Mouse (Mus musculus): ENCODE results near the gene Prdm12.
A peak's percentile ranks its signal among the peaks of the same experiment; 100 is the strongest.

The Prdm12 gene

DNA sequence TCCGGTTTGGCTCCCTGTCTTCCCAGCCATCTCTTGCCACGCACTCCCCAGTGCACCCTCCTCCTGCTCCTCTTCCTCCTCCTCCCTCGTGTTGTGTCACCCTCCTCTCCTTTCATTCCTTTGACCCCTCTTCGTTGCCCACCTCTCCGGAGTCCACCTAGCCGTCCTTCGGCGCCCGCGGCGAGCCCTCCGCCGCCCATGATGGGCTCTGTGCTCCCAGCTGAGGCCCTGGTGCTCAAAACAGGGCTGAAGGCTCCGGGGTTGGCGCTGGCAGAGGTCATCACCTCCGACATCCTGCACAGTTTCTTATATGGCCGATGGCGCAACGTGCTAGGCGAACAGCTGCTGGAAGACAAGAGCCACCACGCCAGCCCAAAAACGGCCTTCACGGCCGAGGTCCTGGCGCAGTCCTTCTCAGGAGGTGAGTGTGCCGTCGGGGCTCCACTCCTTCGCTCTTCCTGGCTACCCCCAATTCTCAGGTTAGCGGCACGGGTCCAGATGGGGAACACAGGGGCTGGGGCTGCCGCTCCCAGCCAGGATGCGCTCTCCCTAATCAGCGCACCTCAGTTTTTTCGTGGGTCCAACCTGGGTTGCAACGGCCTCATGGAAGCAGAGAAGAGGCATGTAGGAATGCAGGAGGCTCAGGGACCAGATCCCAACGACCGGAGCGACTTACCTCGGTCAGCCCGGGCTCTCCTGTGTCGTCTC is at the start of gene Prdm12:
Prdm12 (plus strand) TSS at position 137 of the 708 bp plus-strand sequence.
- DNase-seq = no peak

DNA sequence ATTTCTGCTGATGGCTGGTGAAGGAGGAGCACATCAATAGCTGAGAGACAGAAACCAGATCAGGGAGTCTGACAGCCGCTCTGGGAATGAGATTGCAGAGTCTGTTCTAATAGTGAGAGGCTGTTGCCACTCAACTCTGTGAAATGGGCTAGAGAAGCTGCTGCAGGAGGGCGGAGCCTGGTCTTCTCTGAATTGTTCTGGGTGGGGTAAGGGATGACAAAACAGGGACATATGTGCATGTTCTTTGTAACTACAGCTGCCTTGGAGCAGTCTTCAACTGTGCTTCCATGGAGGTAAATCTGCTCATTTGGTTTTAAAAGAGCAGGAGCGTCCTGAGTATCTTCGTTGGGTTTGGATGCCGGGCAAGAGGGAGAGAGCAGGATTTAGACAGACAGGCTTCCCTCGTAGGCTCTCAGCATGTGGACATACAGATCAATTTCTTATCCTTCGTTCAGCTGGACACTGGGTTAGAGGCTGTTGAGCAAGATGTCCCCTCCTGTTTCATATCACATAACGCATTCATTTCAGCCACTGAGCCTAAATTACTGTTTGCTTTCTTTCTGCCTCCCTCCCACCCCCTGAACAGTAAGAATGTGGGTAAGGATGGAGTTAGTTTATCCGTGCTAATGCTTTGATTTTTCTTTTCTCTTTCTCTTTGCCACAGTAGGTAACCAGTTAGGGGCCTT is 47.9 kb upstream of the Prdm12 start:
- peak; percentile 11 for DNase-seq

GRCm38 (mm10) chr2:31607555-31607954 is 32.3 kb upstream of the Prdm12 start:
- no peak for DNase-seq

GRCm38 (mm10) chr2:31609859-31610261 is 30.0 kb upstream of the Prdm12 start:
- DNase-seq = no peak

- DNase-seq = no peak
Measured at GRCm38 (mm10) chr2:31610922-31611321, 28.9 kb upstream of the Prdm12 start.

- no peak for DNase-seq
Measured at GRCm38 (mm10) chr2:31611400-31611799, 28.4 kb upstream of the Prdm12 start.

DNA sequence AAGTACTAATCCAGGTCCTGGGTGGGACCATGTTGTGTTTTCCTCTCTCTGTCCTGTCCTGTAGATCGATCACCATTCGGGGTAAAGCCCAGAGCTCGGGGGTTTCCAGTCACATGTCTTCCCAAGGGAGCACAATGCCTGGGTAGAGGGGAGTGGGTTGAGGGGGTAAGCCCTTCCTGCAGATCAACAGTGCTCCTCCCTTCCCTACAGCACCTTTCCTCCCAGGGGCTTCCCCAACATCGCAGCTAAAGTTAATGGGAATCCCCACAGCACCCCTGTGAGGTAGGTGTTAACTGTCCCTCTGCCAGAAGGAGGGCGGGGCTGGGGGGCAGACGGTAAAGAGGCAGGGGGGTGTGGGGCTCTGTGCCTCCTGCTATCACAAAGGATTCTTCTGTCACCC is 27.2 kb upstream of the Prdm12 start:
- DNase-seq = no peak

DNA sequence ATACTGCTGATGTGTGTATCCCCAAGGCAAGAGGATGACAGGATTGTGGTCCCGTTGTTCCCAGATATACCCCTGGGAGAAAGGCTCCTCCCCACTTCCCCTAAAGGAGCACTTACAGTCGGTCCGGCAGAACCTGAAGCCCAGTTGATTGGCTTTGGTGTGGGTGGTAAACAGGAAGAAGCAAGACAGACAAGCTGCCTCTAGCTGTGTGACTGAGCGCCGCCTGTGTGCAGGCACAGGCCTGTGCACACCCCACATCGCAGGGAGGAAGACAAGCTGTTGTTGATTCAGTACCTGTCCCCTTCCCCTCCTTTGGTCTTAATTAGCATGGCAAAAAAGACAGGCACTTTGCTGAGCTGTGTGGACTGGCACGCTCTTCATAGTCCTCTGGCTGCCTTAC is 26.1 kb upstream of the Prdm12 start:
- DNase-seq = no peak

GRCm38 (mm10) chr2:31618484-31619161 is 21.2 kb upstream of the Prdm12 start:
- DNase-seq = no peak

DNA sequence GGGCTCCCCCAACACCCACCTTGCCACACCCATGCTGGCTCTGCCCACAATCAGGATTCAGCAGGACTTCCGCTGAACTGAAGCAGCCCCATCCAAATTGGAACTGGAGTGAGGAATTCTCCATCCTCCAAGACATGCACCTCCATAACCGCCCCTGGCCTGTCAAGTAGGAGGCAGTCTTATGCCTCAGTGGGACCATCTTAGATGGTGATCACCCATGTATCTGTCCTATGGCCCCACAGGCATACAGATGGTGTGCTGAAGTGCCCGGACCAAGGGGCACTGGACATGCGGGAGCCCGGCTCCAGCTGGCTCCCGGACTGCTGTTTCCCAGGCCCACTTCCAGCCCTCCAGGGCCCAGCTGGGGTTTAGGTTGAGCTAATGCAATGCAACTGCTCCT is 20.6 kb upstream of the Prdm12 start:
- DNase-seq = no peak

DNA sequence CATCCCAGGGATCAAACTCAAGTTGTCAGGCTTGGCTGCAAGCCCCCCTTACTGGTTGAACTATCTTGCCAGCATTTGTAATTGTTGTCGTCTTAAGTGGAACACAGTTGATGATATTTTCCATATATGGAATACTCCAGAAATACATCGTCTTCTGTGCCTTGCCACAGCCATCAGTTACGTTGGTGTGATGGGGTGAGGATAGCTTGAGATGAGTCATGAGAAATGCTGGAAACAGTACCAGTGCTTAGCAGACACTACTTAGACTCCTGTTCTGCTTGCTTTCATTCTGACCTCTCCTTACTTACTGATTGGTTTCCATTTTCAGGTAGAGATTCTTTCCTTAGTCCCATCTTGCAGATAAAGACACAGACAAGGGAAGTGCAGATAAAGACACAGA is 6.3 kb upstream of the Prdm12 start:
- no peak for DNase-seq

GRCm38 (mm10) chr2:31635281-31636137 is 4.3 kb upstream of the Prdm12 start:
- DNase-seq = no peak

GRCm38 (mm10) chr2:31636138-31636741 is 3.6 kb upstream of the Prdm12 start:
- no peak for DNase-seq

DNA sequence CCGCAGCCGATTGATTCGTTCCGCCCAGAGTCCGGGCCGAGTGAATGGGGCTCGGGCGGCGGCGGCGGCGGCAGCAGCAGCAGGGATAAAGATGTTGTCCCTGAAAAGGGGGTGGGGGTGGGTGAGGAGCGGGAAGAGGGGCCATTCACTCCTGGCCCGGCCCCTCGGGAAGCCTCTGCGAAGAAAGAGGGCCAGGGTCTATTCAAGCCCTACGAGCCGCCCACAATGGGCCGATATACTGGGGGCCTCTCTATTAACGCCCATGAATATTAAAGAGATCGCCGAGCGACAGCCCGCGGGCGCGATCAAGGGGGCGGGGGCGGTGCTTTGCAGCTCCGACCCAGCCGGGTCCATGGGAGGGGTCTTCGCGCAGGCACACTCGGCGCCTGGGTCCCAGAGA is 3.1 kb upstream of the Prdm12 start:
- DNase-seq = no peak

- no peak for DNase-seq
Measured at GRCm38 (mm10) chr2:31637311-31637710, 2.5 kb upstream of the Prdm12 start.

DNA sequence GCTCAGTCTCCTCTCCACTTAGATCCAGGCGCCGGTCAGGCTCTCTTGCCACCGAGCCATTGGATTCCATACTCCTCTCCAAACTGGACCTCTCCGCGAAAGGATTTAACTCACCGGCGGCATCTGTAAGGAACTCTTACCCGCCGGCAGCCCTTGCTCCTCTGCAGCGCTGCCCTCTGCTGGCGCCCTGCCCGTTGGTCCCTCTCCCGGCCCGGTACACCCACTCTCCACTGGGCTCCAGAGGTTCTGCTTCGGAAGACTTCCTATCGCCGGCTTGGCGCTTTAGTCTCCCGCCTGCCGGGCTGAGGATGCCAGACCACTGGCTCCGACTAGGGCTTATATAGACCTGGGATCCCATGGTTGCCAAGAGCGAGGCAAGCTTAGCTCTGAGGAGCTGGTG is 2.0 kb upstream of the Prdm12 start:
- DNase-seq = peak; percentile 53

DNA sequence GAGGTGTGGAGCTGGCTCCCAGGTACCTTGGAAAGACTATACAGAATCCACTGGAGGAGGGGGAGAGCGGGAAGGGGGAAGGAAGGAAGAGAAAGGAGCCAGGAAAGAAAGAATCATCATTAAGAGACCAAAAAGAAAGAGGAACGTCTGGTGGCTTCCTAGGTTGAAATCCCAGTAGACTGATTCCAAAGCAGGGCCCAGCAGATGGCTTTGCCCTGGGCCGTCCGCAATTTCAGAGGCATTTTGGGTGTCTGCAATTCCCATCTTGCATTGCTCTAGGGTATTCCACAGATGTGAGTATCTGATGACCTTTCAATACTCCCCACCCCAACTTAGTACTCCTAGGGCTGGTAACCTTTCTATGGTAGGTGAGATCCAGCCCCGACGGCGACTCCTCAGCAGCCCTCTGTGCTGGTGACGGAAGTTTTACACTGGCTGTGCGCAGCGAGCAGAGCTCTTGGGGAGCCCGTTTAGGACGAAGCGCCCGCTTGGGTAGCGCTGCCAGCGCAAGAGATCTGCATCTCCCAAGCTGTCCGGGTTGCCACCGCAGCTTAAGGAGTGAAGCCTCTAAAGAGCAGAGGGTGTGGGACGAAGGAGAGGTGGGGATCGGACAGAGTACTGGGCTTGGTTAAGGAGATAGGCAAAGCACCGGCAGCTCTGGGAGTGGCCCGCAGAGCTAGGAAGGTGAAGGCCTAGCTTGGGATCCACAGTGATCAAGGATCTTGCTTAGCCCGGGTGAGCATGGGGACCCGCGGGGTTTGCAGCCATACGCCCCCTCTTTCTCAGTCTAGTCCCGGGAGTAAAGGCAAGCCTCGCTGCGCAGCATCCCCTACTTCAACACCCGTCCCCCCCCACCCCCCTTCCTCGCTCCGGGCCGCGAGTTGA is 1.0 kb upstream of the Prdm12 start:
- DNase-seq = no peak

DNA sequence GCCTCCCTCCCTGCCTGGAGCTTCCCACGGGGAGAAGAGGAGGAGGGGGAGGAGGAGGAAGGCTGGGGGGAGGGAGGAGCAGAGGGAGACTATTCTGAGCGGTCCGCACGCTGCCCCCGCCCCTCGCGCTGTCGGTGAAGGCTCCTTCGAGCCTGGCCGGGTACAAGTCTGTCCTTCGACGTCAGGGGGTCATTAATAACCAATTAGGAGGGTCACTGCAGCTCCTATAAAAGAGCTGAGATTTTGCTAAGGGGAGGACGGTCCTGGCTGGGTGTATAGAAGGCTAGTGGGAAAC is 424 bp upstream of the Prdm12 start:
- DNase-seq = no peak

DNA sequence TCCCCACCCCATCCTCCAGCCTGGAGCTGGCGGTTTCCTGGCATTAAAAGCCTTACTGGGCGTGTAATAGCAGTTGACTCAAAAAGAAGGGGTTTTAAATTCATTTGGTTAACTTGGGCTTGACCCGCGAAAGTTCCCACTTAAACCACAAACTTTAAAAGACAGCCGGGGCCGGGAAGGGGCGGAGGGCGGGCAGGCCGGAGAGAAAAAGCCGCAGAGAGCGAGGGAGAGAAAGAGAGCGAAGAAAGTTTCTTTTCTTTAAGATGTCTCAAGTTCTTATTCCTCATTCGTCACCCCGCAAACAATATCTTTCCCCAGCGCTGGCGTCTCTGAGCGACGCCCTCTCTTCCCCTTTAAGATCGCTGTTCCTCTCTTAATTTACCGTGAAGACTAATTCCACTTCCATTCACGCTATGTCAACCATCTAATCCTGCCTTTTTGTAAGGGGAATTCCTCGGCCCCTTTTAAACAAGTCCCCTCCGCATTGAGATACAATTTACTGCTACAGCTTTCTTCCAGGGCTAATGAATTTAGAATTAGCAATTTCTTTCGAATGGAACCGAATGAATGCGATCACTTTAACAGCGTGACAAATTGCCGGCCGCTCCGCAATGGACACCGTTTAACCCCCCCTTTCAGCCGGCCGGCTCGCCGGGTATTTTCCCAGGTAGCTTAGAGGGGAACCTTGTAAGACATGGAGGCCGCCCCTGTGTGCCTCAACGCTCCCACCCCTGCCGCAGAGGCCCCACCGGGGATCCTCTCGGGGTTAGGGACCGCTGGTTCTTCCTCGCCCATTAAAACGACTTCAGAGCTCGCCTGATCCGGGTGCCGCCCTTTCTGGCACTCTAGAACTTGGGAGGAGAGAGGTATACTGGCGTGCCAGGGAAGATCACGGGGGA is 1.0 kb downstream of the Prdm12 start:
- DNase-seq = no peak

GRCm38 (mm10) chr2:31641508-31641830 is 1.6 kb downstream of the Prdm12 start:
- DNase-seq = no peak

DNA sequence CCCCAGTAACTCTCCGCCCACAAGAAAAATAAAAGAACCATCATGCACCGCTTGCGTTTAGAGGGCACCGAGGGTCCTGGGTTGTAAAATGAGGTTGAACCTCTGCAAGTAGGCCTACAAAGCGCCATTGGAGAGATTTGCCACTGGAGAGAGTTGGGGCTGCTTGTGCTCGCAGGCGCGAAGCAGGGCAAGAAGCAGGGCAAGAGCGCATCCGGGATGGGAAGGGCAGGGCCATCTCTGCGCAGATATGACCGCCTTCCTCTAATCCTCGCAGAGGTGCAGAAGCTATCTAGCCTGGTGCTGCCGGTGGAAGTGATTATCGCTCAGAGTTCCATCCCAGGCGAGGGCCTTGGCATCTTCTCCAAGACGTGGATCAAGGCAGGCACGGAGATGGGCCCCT is 2.1 kb downstream of the Prdm12 start:
- no peak for DNase-seq

Data from lung, postnatal 36 days (tissue).